Comparison of ENCODE assay signal across 8 mouse cellular contexts in genomic region chr2:109891471-109891870, GRCm38 (mm10). TPM values are rescaled to one million over a fixed set of nuclear protein-coding genes. Genes with fewer than 3 reads are reported as not detected.
DNase-seq lines count a peak whose midpoint lies in the region; ATAC-seq lines count a peak whose summit lies in the region.

No protein-coding gene starts in this region.

- H3K4me3 ChIP-seq in heart, embryonic 15.5 days = peak overlapping the region; percentile 97
- H3K4me3 ChIP-seq in hindbrain, embryonic 10.5 days = peak overlapping the region; percentile 94

- H3K27ac ChIP-seq in heart, embryonic 15.5 days = peak overlapping the region; percentile 92
- H3K27ac ChIP-seq in hindbrain, embryonic 10.5 days = peak overlapping the region; percentile 98

- WGBS in heart, embryonic 15.5 days = 33% methylated on average over 4 of the region's 4 CpGs
- 37% methylated on average over 4 of the region's 4 CpGs for WGBS in hindbrain, embryonic 10.5 days

- H3K9me3 ChIP-seq in heart, embryonic 15.5 days (replicated peaks) = no peaks in the 10 kb centered on the region
- H3K9me3 ChIP-seq in hindbrain, embryonic 10.5 days = 0 out of 2 replicates have a peak, but pooled peaks cover 2% of the 10 kb centered on the region

- no peak for ATAC-seq in heart, embryonic 15.5 days (replicated peaks; ENCODE audit: insufficient number of reproducible peaks, insufficient read depth, low FRiP score, low read depth)

- no peaks in the 10 kb centered on the region for H3K27me3 ChIP-seq in heart, embryonic 15.5 days
- H3K27me3 ChIP-seq in hindbrain, embryonic 10.5 days (ENCODE audit: insufficient read depth, poor library complexity, severe bottlenecking) = no peaks in the 10 kb centered on the region

- H3K36me3 ChIP-seq in heart, embryonic 15.5 days = peaks cover 24% of the 10 kb centered on the region
- peaks cover 25% of the 10 kb centered on the region for H3K36me3 ChIP-seq in hindbrain, embryonic 10.5 days

- peaks cover 18% of the 10 kb centered on the region for H3K4me1 ChIP-seq in heart, embryonic 15.5 days (replicated peaks)
- peaks cover 13% of the 10 kb centered on the region for H3K4me1 ChIP-seq in hindbrain, embryonic 10.5 days (replicated peaks)

- H3K4me2 ChIP-seq in heart, embryonic 15.5 days = peak overlapping the region; percentile 64

- intact Hi-C loops in heart, postnatal 25 days (cut with DNase I) = loop anchor here (5.0 kb wide), 1 partner anchor 154 kb away; no protein-coding TSS in a partner anchor

- H3K9ac ChIP-seq in heart, embryonic 15.5 days = peak overlapping the region; percentile 99

- DNase-seq in heart, postnatal 25 days (ENCODE audit: low spot score) = no peak
- peak; percentile 19 for DNase-seq in Muller cell, postnatal 12 days (ENCODE audit: inconsistent ontology term)
- no peak for DNase-seq in hindbrain, embryonic 10.5 days (ENCODE audit: low spot score)
- DNase-seq in lung, postnatal 25 days (ENCODE audit: low spot score) = peak; percentile 50
- no peak for DNase-seq in urinary bladder, postnatal 14 days (ENCODE audit: low spot score)
- no peak for DNase-seq in adrenal gland, adult 8-10 months
- no peak for DNase-seq in ovary, postnatal 10 days (ENCODE audit: low spot score)

RNA-seq across cellular contexts. Expression of gene Lin7c, which starts 0.8 kb away (rescaled TPM):
- 37.3 and 37.7 TPM in 2 replicates for polyA plus RNA-seq in heart, embryonic 15.5 days (2015; fragmentation: Nextera tagmentation; extraction: Ambion mirVana)
- 10 to 100 TPM; 41.6 to 43.3 TPM for total RNA-seq in heart, postnatal 25 days (2021)
- polyA plus RNA-seq in hindbrain, embryonic 10.5 days (2016; fragmentation: Nextera tagmentation; extraction: Ambion mirVana) = 91.5 and 96.0 TPM in 2 replicates
- 100 to 1,000 TPM in 2 of 4 experiments, 10 to 100 TPM in 2; 87.9 to 104 (median 97.9) TPM for total RNA-seq in adrenal gland, adult 8-10 months (2022)

RNA-seq across cellular contexts. Expression of gene Lgr4, which starts 26.0 kb away (rescaled TPM):
- polyA plus RNA-seq in heart, embryonic 15.5 days (2015; fragmentation: Nextera tagmentation; extraction: Ambion mirVana) = 10.7 and 11.3 TPM in 2 replicates
- total RNA-seq in heart, postnatal 25 days (2021) = 10 to 100 TPM; 26.0 to 28.9 TPM
- 13.0 TPM in 2 replicates for polyA plus RNA-seq in hindbrain, embryonic 10.5 days (2016; fragmentation: Nextera tagmentation; extraction: Ambion mirVana)
- total RNA-seq in adrenal gland, adult 8-10 months (2022) = 100 to 1,000 TPM; 117 to 198 (median 152) TPM

Comparison
In these comparisons a context has a peak if more than half of its experiments do, and no peak if none do; other contexts are left out.
1. DNase-seq: peak in Muller cell, postnatal 12 days (single experiment) and lung, postnatal 25 days (single experiment); none in heart, postnatal 25 days (single experiment), hindbrain, embryonic 10.5 days (single experiment), urinary bladder, postnatal 14 days (single experiment), adrenal gland, adult 8-10 months (single experiment) and ovary, postnatal 10 days (single experiment).